Mouse (Mus musculus): ENCODE results near the gene Abcg4.

The Abcg4 gene

DNA sequence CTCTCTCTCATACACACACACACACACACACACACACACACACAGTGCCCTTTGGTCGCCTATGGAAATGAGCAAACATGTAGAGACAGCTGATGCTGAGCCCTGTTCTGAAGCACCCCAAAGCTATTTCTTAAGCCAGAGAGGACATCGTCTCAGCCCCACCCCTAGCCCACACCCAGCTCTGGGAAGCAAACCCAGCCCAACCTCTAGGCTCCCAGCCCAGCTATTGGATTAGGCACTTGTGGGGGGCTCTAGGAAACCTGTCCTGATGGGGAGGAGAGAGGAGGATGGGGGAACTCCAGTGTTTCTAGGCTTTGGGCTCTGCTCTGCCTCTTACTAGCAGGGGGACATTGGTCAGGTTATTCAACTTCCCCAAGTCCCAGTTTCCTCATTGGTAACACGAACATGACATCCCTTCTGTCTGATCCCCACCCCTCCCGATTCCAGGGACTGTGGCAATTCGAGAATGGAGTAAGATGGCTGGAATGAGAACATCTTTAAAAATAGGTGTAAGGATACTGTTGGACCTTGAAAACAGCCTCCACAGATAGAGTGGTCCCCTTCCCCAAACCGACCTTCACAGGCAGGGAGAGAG is 2.1 kb downstream of the Abcg4 start:
- DNase-seq (ENCODE audit: low read depth in 2 of 2, low spot score in 2 of 2) = no peak

DNA sequence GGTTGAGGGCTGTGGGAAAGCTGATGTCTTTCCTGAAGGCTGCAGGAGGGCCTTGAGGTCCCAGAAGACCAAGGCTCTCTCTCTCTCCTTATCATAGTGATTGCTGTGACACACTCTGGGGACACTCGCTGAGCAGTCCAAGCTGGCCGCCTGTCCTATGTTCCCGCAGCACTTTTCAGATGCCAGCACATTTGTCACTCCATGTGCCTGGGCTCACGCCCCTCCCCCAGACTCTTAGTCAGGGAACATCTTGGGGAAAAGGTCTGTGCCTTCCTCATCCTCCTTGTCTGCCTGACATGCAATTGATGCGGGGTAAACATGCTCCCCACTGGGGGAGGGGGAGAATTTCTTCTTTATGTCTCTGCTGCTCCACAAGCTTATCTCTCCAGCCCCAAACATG is 5.2 kb downstream of the Abcg4 start:
- no peak for DNase-seq (ENCODE audit: low read depth in 2 of 2, low spot score in 2 of 2)

DNA sequence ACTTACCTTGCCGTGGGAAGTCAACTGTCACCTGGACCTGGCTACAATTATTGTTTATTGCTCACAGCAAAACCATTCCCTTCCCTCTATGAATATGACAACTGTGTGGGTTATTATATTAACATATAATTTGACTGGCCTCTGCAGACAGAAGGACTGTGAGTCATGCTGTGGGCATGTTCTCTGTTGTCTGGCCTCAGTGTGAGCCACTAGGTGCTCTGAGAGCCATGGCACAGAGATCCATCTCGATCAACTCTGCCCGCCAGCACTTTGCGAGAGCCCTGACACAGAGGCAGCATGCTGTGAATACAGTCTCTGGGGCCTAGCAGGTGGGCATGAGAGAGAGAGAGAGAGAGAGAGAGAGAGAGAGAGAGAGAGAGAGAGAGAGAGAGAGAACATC is 18.4 kb downstream of the Abcg4 start:
- no peak for DNase-seq (ENCODE audit: low read depth in 2 of 2, low spot score in 2 of 2)

DNA sequence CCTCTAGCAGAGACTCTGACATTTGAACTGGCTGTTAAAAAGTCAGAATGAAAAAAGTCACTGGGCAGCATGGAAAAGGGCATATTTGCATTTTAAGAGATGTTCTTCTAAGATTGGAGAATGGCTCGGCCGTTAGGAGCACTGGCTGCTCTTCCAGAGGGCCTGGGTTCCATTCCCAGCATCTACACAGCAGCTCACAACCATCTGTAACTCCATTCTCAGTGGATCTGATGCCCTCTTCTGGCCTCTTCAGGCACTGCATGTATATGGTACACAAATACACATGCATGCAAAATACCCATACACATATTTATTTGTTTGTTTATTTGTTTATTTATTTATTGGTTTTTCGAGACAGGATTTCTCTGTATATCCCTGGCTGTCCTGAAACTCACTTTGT is 19.3 kb downstream of the Abcg4 start:
- DNase-seq (ENCODE audit: low read depth in 2 of 2, low spot score in 2 of 2) = peak; percentile 33 to 61

DNA sequence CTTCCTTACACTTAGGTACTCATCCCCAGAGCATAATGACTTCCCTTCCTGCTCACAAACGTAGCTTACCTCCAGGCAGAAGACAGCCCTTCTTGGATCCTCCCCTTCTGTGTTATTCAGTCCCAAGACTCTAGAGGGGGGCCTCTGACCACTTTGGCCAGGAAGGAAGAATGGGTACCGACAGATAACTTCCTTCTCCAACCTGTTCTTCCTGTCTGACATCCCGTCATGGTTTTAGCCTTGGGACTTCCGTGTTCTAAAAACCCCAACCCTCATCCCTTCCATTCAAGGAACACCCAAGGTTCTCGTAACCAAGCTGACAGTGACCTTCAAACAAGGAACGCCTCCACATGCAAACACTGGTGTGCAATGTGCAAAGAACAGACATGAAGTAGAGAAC is 20.0 kb downstream of the Abcg4 start, which contains the start of gene Nlrx1:
Nlrx1 (minus strand) TSS at position 168 of the 400 bp plus-strand sequence.
- no peak for DNase-seq (ENCODE audit: low read depth in 2 of 2, low spot score in 2 of 2)

DNA sequence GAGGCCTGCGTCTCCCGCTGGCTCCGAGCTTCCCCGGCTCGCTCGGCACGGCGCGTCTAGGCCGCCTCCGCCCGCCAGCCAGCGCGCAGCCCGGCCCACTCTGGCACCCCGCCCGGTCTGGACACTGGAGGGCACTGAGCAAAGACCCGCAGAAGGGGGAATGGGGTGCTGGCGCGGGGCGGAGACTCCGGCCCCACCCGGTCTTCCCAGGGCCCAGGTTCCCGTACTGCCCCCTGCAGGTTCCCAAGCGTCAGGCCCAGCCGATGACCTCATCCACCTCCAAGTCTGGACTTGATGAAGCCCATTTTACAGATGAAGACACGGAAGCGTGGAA is 20.4 kb downstream of the Abcg4 start:
- DNase-seq (ENCODE audit: low read depth in 2 of 2, low spot score in 2 of 2) = peak; percentile 69 to 83

DNA sequence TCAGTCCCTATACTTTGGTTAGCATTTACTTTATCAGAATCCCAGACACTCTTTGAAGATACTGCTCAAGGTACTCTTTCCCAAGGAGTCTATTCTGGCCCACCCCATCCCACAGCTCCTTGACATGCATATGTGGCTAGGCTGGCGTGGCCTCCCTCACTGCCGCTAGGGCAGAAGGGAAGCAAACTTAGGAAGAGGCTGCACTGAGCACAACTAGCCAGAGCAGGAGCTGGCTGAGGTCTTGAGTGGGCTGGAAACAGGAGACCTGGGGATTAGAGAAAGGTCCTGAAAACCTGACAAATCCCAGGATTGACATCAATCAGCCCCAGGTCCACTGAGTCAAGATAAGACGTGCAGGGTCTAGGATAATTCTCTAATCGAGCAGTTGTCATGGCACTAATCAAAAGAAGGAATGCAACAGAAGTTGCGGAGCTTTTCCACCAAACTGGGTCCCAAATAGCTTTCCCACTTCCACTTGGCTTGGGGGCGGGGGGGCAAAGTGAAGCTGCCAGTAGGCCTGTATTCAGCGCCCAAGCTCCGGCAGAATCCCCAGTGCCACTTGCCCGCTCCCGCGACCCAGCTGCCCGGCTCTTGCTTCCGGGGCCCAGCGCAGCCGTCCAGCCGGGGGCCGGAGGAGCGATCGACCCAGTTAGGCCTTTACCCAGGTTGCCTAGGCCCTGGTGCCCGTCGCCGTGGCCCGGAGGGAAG is 20.9 kb downstream of the Abcg4 start:
- DNase-seq (ENCODE audit: low read depth in 2 of 2, low spot score in 2 of 2) = no peak

DNA sequence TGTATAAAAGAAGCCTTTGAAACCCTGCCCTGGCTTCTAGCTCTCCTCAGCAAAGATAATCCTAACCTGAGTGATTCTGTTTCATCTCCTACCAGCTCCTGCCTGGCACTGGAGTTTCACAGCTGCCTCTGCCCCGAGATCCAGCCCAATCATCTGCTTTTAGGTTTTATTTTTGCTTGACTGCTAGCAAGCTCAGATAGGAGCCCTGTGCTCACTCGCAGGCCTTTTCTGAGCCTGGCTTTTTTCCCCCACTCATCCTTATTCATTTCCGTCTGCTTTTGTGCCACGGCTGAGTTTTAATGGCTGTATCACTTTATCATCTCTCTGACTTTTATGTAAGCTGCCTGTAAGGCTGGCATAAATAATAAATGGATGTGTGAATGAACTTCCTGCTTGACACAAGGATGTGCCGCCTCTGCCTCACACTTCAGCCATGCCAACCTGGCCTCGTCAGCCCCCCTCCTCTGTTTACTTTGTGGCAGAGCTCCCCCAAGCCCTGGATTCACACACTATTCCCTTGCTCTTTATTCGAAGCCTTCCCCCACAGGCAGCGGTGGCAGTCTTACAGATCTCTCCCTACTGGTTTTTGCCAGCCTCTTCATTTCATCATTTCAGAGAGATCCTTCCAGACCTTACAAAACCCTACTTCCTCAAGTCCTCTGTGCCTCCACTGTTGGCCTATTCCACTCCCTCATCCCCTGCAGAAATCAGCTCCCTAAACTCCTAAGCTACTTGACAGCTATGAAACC is 21.8 kb downstream of the Abcg4 start:
- DNase-seq (ENCODE audit: low read depth in 2 of 2, low spot score in 2 of 2) = no peak

DNA sequence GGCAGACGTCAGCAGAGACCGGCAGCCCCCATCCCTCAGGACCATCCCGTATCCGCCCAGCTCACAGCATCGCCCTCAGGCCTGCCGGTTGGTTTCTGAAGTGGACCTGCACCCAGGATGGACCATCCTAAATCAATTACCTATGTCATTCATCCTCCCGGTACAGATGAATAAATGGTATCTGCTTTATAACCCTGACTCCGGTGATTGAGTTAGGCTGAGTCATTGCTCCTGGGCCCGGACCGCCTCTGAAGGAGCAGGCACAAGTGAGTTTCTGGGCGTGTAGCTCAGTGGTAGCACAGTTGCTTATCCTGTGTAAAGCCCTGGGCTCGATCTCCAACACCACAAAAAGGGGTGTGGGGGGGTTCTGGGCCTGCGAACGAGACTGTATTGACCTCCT is 27.0 kb downstream of the Abcg4 start:
- DNase-seq (ENCODE audit: low read depth in 2 of 2, low spot score in 2 of 2) = no peak

DNA sequence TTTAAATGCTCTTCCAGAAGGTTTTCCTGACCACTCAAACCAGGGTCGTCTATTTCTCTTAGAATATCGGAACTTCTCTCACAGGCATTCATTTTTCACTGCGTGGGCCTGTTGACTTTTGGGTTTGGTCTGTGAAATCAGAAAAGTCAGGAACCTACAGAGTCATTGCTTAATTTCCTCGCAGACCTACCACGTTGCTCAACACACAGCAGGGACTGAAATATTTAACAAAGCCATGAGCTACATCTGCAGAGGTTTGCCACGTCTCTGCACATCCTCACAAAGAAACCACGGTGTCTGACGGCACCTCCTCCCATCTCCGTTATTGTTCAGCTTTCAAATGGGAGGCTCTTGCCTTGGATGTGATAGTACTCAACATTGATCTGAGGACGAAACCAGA is 29.4 kb downstream of the Abcg4 start:
- no peak for DNase-seq (ENCODE audit: low read depth in 2 of 2, low spot score in 2 of 2)

DNA sequence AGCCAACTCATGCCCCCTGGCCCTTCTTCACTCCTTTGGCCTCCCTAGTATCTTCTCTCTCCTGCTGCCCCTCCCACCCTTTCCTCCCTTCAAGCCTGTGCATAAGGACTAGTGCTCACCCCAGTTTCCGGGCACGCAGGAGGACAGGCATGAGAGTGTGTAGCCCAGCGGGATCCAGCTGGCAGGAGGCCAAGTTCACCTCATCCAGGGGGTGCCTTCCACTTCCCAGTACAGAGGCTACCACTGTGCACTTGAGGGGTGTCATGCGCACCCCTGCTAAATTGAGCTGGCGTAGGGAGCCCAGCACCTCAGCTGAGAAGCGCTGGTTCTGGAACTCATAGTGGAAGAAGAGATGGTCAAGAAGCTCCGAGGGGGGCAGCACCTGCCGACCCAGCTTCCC is 32.2 kb downstream of the Abcg4 start:
- no peak for DNase-seq (ENCODE audit: low read depth in 2 of 2, low spot score in 2 of 2)

DNA sequence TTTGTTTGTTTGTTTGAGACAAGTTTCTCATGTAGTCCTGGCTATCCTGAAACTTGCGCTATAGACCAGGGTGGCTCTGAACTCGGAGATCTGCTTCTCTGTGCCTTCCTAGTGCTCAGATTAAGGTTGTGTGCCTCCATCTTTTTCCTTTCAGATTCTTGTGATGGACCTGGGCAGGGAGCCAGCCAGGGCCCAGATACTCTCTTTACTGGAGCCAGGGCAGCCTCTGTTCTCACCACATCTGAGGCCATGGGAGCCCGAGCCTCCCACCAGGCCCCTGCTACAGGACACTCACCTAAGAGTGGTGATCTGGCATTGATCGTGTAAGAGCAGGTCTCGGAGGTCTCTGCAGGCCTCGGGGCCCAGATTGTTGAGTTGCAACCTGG is 33.3 kb downstream of the Abcg4 start:
- no peak for DNase-seq (ENCODE audit: low read depth in 2 of 2, low spot score in 2 of 2)

DNA sequence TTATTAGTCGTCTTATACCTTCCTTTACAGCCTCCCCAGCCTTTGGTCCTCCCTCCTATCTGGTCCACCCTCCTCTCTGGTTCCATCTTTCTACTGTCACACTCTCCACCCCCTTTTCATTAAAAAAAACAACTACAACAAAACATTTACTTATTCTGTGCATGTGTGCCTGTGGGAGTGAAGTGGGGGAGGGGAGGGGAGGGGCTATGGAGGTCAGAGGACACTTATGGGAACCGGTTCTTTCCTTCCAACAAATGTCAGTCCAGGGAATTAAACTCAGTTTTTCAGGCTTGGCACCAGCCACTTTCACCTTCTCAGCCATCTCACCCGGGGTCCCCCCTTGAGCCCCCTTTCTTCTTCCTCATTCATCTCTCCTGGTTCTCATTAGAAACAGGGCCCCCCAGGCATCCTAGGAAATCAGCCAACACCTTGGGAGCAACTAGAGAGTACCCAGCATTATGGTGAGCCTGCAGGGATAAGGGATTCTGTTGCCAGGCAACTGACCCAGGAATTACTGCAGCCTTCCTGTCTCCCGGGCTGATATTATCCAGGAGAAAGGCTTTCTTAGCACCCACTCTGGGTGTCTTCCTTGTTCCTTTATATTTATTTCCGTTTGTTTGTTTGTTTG is 33.8 kb downstream of the Abcg4 start:
- no peak for DNase-seq (ENCODE audit: low read depth in 2 of 2, low spot score in 2 of 2)

DNA sequence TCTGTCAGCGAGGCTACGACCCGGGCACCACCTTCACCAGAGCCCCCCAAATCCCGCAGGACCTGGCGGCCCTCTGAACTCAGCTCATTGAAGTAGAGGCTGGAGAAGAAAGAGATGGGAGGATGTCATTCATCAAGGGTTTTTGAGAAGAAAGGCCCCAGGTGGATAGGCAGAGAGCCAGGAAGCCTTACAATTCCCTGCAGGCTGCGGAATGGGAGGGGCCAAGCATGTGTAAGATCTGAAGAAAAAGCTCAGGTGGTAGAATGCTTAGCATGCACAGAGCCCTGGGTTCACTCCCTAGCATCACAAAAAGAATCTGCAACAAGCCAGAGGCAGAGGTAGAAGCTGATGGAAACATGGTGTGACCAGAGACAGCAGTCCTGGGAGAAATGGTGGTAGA is 35.0 kb downstream of the Abcg4 start:
- DNase-seq (ENCODE audit: low read depth in 2 of 2, low spot score in 2 of 2) = no peak

DNA sequence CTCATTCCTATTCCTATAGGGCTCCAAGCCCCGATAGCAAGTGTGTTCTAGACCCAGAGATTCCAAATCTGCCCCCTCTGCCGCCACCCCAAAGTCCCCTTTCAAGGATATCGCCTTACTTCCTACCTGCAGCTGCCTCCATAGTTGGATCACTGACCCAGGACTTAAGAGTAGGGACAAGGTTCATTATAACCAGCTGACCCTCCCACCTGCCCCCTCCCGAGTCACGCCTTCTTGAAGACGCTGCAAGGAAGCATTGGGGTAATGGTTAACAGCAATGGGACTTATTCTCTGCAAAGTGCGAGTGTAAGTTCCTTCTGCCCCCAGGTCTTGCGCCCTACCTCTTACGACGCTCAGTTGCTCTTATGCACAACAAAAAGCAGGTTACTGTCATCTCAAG is 37.1 kb downstream of the Abcg4 start, which contains the start of gene Pdzd3:
Pdzd3 (minus strand) TSS at position 158 of the 400 bp plus-strand sequence.
- DNase-seq (ENCODE audit: low read depth in 2 of 2, low spot score in 2 of 2) = no peak

DNA sequence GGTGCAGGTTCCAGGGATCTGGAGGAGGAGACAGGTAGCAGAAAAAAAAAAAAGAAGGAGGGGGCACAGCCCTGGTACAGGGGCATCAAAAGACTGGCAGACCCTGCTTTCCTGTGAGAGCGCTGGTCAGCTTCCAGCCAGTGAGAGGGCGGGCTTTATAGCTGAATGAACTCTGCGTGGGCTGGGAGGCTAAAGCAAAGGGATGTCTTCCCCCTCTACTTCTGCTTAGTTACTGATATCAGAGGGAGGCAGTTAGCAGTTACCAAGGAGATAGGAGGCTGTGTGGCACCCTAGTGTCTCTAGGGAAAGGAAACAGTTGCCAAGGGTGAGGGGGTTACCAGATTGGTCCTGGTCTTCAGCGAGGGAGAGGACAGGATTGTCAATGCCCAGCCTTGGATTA is 38.0 kb downstream of the Abcg4 start:
- no peak for DNase-seq (ENCODE audit: low read depth in 2 of 2, low spot score in 2 of 2)

DNA sequence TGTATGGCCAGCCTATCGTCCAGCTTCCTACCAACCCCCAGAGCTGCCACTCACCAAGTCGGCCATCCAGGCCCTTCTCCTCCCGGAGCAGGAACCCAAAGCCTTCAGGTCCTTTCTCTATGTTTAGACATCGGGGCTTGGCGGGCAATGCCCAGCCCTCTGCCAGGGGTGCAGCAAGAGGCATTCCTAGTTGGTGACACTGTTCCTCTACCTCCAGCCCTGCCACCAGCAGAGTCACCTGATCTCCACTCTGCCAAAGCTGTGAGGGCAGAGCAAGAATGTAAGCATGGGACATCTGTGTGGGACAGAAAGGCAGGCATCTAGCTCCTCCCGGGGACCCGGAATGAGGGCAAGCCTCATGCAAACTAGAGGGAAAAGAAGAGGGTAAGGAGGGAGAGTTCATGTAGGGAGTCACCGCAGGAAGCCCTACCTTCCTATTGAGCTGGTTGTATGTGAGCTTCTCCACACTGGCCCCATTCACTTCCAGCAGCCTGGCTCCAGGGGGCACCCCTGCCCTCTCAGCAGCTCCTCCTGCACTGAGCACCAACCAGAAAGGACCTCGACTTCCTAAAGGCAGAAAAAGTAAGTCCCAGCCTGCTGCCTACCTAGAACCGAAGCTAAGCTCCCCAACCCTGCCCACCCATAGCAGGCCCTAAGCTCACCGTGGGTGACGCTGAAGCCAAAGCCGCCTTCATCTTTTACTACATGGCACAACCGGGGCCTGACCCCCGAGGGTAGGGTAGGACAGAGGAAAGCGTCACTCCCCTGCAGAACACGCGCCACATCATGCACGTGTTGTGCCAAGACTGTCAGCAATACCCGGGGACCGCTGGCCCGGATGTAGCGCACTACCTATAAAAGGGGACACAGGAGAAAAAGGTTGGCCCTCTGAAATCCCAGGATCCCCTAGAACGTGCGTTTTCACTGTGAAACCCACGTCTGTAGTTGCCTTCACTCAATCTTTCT is 39.0 kb downstream of the Abcg4 start:
- no peak for DNase-seq (ENCODE audit: low read depth in 2 of 2, low spot score in 2 of 2)

DNA sequence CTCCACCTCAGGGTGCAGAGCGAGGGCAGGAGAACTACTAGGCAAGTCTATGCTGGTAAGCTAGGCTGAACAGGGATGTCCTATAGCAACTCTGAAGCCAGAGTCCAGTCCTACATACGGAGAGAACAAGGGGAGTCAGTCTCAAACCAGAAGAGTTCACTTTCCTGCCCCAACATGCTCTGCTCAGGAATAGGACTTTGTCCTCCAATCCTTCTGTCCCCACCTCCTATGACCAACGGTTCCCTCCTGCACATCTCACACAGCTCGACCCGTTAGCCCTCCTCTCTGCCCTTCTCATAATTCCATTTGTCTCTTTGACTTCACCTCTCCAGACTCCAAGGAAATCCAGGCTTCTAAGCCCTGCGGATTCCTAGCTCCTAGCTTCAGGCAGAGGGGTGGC is 40.5 kb downstream of the Abcg4 start:
- DNase-seq (ENCODE audit: low read depth in 2 of 2, low spot score in 2 of 2) = no peak

DNA sequence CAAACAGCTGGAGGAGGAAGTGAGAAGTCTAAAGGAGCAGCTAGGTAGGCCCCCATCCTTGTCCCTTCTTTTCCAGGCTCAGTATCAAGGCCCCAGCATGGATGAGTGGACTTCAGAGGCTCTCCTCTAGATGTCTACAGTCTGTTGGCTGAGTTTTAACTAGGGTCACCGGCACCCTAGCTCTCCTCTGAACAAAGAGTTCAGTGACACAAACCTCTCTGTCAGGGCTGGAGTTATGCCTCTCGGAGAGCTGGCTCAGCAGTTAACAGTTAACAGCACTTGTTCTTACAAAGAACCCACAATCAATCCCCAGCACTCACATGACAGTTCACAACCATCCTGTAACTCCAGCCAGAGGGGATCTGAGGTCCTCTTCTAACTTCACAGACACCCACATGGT is 44.8 kb downstream of the Abcg4 start:
- DNase-seq (ENCODE audit: low read depth in 2 of 2, low spot score in 2 of 2) = no peak

DNA sequence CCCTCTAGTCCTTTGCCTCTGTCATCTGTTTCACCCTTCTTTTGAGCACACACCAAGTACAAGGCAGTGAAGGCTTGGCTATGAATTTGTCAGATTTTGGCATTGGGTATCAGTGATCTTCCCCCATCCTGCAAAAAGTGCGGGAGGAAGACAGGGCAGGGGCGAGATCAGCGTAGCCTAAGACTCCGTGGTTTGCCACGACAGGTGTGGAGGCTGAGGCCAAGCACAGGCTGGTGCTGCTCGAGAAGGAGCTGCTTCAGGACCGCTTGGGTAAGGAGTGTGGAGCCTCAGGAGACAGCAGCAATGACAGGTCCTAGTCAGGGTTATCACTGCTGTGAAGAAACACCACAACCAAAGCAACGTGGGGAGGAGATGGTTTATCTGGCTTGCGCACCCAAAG is 47.0 kb downstream of the Abcg4 start:
- no peak for DNase-seq (ENCODE audit: low read depth in 2 of 2, low spot score in 2 of 2)

DNA sequence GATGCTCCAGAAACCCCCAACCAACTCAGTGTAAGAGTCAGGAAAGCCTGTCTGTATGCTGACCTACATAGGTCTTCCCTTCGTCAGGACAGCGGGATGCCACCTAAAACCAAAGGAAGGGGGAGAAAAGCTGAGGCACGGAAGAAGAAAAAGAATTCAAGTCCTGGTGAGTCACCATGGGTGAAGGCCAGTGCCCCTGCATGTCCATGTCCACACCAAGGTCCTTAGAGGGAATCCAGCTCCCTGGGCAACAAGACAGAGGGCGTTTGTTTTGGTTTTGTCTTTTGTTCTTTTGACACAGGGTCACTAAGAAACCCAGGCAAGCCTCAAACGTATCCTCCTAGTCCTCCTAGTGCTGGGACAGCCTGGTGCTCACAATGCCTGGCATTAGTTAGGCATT is 47.5 kb downstream of the Abcg4 start:
- DNase-seq (ENCODE audit: low read depth in 2 of 2, low spot score in 2 of 2) = no peak

Measured in CD8-positive naive resting alpha-beta T cell, adult 2 months (primary cell).